Mouse (Mus musculus) embryonic facial prominence, embryonic 10.5 days (tissue): ENCODE measurements around the gene Rrnad1. TPM values are rescaled to one million over a fixed set of nuclear protein-coding genes. Genes with fewer than 3 reads are reported as not detected.

Experiments
- DNase-seq: peaks from one replicate; pipeline ENCODE4 v3.0.0-alpha.2; 2017; ENCODE audit warnings: low spot score
- H3K27ac ChIP-seq: fragments of 300-500 bp; sonication (generic); replicated peaks from 2 replicates; pipeline ENCODE4 v1.5.1; 2016; ENCODE audit warnings: mild to moderate bottlenecking
- H3K27me3 ChIP-seq: fragments of 300-500 bp; sonication (generic); replicated peaks from 2 replicates; pipeline ENCODE4 v1.6.1; 2016; ENCODE audit warnings: low read depth, mild to moderate bottlenecking; ENCODE audit not compliant: poor library complexity, severe bottlenecking
- H3K36me3 ChIP-seq: fragments of 300-500 bp; sonication (generic); replicated peaks from 2 replicates; pipeline ENCODE4 v1.6.1; 2016; ENCODE audit warnings: mild to moderate bottlenecking, moderate library complexity
- H3K4me1 ChIP-seq: fragments of 300-500 bp; sonication (generic); 2 replicates; pipeline ENCODE4 v1.6.1; 2016
- H3K4me3 ChIP-seq: fragments of 300-500 bp; sonication (generic); 2 replicates; pipeline ENCODE4 v1.5.1; 2016; ENCODE audit warnings: mild to moderate bottlenecking, moderate library complexity
- H3K9me3 ChIP-seq: fragments of 300-500 bp; sonication (generic); 2 replicates; pipeline ENCODE4 v1.6.1; 2016; ENCODE audit warnings: mild to moderate bottlenecking
- WGBS: fragments of 180-500 bp; shearing (Covaris S2); methylation state at CpG from one replicate; pipeline ENCODE4 v1.1.7; 2016; 5-methylcytosine and 5-hydroxymethylcytosine counted together
- polyA plus RNA-seq: library from polyadenylated mRNA; unstranded; fragments of >200 nt; fragmentation: Nextera tagmentation; extraction: Ambion mirVana; gene quantifications from 2 replicates; pipeline ENCODE4 v1.2.1, GENCODE M21; 2016

Rrnad1 gene
- polyA plus RNA-seq, 1 experiment from 2014 or later, result 21.5 TPM

DNA sequence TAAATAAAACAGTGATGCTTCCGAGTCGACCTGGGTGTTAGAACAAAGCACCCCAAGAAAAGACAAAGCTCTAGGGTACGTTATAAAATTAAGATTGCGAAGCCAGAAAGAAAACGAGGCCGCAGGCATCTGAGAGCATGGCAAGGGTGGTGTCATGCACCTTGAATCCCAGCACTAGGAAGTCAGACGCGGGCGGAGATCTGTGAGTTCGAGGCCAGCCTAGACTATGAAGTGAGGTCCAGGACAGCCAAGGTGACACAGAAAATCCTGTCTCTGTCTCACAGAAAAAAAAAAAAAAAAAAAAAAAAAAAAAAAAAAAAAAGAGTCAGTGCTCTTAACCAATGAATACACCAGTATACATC lies 44.5 kb downstream of the Rrnad1 start:
- 12% methylated on average over 10 of the region's 10 CpGs for WGBS
- peaks cover 19% of the 10 kb centered on the region for H3K36me3 ChIP-seq
- no peaks in the 10 kb centered on the region for H3K9me3 ChIP-seq
- peak overlapping the region; percentile 93 for H3K27ac ChIP-seq
- no peaks in the 10 kb centered on the region for H3K27me3 ChIP-seq
- no peak for DNase-seq
- peaks cover 18% of the 10 kb centered on the region for H3K4me1 ChIP-seq
- H3K4me3 ChIP-seq, result peak overlapping the region; percentile 94

DNA sequence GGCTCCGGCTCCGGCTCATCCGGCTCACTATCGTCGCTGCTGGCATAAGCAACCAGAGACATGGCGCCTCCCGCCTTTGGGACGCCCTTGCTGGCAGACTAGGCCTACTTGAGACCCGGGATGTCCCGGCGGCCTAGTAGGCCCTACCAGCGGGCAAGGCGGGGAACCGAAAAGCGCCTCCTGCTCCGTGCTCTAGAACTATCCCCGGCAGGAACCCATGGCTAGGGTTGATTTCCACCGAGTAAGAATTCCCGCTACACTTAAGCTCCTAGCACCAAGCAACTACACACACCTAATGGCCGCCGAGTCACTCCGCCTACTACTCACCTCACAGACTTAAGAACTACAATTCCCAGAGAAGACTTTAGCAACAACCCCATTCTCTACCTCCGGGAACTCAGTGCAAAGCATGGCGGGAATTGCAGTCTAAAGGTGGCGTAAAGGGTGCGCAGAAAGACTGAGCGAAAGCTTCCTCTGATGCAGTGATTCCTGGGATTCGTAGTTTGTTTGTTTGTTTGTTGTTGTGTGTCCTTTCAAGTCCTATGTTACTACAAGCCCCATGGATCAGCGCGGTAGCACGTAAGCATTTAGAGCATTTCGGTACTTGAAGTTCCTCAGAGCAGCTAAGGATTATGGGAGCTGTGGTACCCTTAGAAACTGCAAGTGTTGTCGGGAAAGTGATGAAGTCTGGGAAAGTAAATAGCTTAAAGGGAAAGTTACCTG lies 45.1 kb downstream of the Rrnad1 start, which contains the start of gene Prcc:
Gene Prcc (minus strand): TSS at position 328 of the 723 bp plus-strand sequence.
- H3K4me1 ChIP-seq, result peaks cover 18% of the 10 kb centered on the region
- no peaks in the 10 kb centered on the region for H3K27me3 ChIP-seq
- peak within 1 kb of the TSS; percentile 94 for H3K4me3 ChIP-seq
- peak; percentile 89 for DNase-seq
- H3K36me3 ChIP-seq, result peaks cover 25% of the 10 kb centered on the region
- peak within 1 kb of the TSS; percentile 93 for H3K27ac ChIP-seq
- H3K9me3 ChIP-seq, result no peaks in the 10 kb centered on the region
- WGBS, result under 1% methylated on average over 33 of the region's 33 CpGs

DNA sequence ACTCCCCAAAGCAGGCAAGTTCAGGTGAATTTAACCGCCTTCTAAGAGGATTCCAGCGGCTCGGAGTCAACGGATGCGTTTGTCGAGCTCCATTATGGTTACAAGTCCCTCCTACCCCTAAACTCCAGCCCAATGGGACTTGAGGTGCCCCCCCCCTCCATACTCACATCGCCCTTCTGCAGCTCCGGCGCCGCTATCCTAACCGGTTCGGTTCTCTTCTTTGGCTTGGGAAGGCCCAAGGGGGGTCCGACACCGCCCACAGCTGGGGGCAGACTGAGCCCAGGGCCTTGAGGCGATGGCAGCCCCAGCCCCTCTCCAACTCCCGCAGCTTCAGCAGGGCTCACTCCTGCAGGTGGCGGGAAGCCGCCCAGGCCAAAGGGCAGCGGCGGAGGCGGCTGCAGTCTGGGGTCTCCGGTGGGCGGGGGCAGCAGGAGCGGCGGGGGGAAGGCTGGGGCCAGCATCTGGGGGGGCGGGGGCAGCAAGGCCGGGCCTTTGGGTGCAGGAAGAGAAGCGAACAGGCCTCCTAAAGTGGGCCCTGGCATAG lies 45.7 kb downstream of the Rrnad1 start:
- under 1% methylated on average over 27 of the region's 28 CpGs for WGBS
- H3K4me3 ChIP-seq, result peak overlapping the region; percentile 94
- H3K27me3 ChIP-seq, result no peaks in the 10 kb centered on the region
- H3K9me3 ChIP-seq, result no peaks in the 10 kb centered on the region
- H3K27ac ChIP-seq, result peak overlapping the region; percentile 93
- DNase-seq, result peak; percentile 75
- H3K4me1 ChIP-seq, result peaks cover 18% of the 10 kb centered on the region
- peaks cover 31% of the 10 kb centered on the region for H3K36me3 ChIP-seq

DNA sequence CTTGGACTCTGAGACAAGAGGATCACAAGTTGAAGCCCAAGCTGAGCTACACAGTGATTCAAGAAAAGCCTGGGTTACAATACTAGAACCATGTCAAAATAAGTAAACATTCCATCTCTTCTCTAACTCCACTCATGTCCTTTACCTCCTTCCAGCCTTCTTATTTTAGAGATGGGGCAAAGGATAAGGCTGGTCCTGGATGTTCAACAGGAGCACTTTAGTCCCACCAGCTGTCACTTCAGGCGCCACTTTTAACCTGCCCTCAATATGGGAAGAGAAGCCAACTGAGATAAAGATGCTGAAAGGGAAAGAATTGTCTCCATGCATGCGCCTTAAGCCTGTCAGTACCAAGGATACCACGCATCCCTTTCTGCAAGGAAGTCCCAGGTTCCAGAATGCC lies 46.2 kb downstream of the Rrnad1 start:
- 2% methylated on average over 3 of the region's 3 CpGs for WGBS
- Histone ChIP-seq H3K4me1 (peaks cover 18% of the 10 kb centered on the region), H3K4me3 (peak overlapping the region; percentile 94), H3K9me3 (no peaks in the 10 kb centered on the region), H3K36me3 (peaks cover 35% of the 10 kb centered on the region), H3K27me3 (no peaks in the 10 kb centered on the region), H3K27ac (peak overlapping the region; percentile 93)
- no peak for DNase-seq

DNA sequence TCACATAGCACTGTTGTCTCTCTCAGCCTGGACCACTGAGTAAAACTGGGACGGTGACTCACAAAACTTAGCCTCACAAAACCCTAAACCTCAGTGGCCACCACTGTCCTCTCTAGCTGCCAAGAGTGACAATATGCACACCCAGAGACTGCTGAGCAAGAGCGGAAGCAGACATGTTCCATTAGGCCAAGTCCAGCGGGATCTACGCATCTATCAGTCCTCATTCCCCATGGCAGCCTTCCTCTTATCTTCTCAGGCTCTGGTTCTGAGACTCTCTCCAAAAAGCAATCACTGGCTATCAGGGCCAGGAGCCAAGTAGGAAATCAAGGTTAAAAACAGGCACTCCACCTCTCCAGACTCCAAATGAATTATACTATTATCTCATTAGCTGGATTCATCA lies 52.8 kb downstream of the Rrnad1 start:
- WGBS, result 92% methylated on average over 4 of the region's 4 CpGs
- no peaks in the 10 kb centered on the region for H3K9me3 ChIP-seq
- H3K4me3 ChIP-seq, result no peak overlapping the region
- peaks cover 91% of the 10 kb centered on the region for H3K36me3 ChIP-seq
- H3K4me1 ChIP-seq, result no peaks in the 10 kb centered on the region
- H3K27me3 ChIP-seq, result no peaks in the 10 kb centered on the region
- DNase-seq, result no peak
- H3K27ac ChIP-seq, result no peak overlapping the region

Other genes starting within 250 kb of the Rrnad1 start
- gene Lrrc71, start 182.1 kb downstream of the Rrnad1 start, polyA plus RNA-seq, result 0.28 and 0.41 TPM in 2 replicates
- 10.7 and 11.0 TPM in 2 replicates for gene Ntrk1, start 135.6 kb downstream of the Rrnad1 start, polyA plus RNA-seq
- 0.49 and 0.54 TPM in 2 replicates for gene Insrr, start 133.8 kb downstream of the Rrnad1 start, polyA plus RNA-seq
- gene Pear1, start 106.4 kb downstream of the Rrnad1 start, polyA plus RNA-seq, result 12.2 and 13.4 TPM in 2 replicates
- not detected in 2 replicates for gene Sh2d2a, start 84.0 kb downstream of the Rrnad1 start, polyA plus RNA-seq
- 19.7 and 20.6 TPM in 2 replicates for gene Prcc, start 45.1 kb downstream of the Rrnad1 start, polyA plus RNA-seq
- gene Hdgf, start 24.4 kb downstream of the Rrnad1 start, polyA plus RNA-seq, result 269 and 278 TPM in 2 replicates
- 78.4 and 79.3 TPM in 2 replicates for gene Mrpl24, start 11.2 kb downstream of the Rrnad1 start, polyA plus RNA-seq
- gene Isg20l2, start 403 bp downstream of the Rrnad1 start, polyA plus RNA-seq, result 78.0 and 81.3 TPM in 2 replicates
- gene Crabp2, start 17.9 kb upstream of the Rrnad1 start, polyA plus RNA-seq, result 686 and 800 TPM in 2 replicates
- 35.3 and 46.2 TPM in 2 replicates for gene Nes, start 40.4 kb upstream of the Rrnad1 start, polyA plus RNA-seq
- gene Bcan, start 69.5 kb upstream of the Rrnad1 start, polyA plus RNA-seq, result 0.32 and 0.41 TPM in 2 replicates
- not detected in 2 replicates for gene Hapln2, start 96.9 kb upstream of the Rrnad1 start, polyA plus RNA-seq
- 52.2 and 52.4 TPM in 2 replicates for gene Gpatch4, start 112.4 kb upstream of the Rrnad1 start, polyA plus RNA-seq
- gene Naxe, start 127.8 kb upstream of the Rrnad1 start, polyA plus RNA-seq, result 126 and 145 TPM in 2 replicates
- 0.09 and 0.24 TPM in 2 replicates for gene Ttc24, start 147.6 kb upstream of the Rrnad1 start, polyA plus RNA-seq
- gene Iqgap3, start 151.3 kb upstream of the Rrnad1 start, polyA plus RNA-seq, result 27.3 and 28.2 TPM in 2 replicates
- 11.1 and 12.1 TPM in 2 replicates for gene Mef2d, start 211.7 kb upstream of the Rrnad1 start, polyA plus RNA-seq